Mouse (Mus musculus) spleen, adult 12 weeks (tissue): ENCODE results near the gene Olfr64.

Source experiments
- DNase-seq: peaks from one replicate; pipeline ENCODE4 v3.0.0; 2022; ENCODE audit warnings: low spot score

Gene Olfr64

GRCm38 (mm10) chr7:103894385-103894784, at the start of gene Olfr64:
TSS of gene Olfr64 (minus strand) at chr7:103894485.
- no peak for DNase-seq

DNA sequence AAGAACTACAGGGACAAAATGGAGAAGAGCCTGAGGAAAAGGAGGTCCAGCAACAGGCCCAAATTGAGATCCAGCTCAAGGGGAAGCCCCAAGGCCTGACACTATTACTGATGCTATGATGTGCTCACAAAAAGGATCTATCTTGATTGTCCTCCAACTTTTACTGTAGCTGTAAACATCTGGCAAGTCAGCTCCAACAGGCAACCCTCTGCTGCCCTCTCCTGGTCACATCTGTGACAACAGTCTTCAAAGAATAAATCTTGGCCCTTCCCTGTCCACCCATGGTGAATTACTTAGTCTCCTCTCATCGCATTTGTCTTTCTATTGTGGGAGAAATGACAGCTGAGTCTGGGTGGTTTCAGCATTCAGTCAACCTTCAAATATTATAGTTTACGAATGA, 48.4 kb upstream of the Olfr64 start:
- DNase-seq, result peak; percentile 50

- no peak for DNase-seq
These were observed 40.0 kb upstream of the Olfr64 start, which contains the start of gene Olfr632 for GRCm38 (mm10) chr7:103934264-103934663. TSS of gene Olfr632 (plus strand) at chr7:103934347.

GRCm38 (mm10) chr7:103928525-103928924, 34.2 kb upstream of the Olfr64 start, which contains the start of gene Olfr631:
TSS of gene Olfr631 (plus strand) at chr7:103928825.
- no peak for DNase-seq

- no peak for DNase-seq
These were observed 21.1 kb upstream of the Olfr64 start for GRCm38 (mm10) chr7:103915338-103915737.

GRCm38 (mm10) chr7:103912969-103913511, 18.8 kb upstream of the Olfr64 start:
- DNase-seq, result no peak

GRCm38 (mm10) chr7:103910047-103910446, 15.8 kb upstream of the Olfr64 start:
- DNase-seq, result peak; percentile 10

GRCm38 (mm10) chr7:103903187-103903586, 8.9 kb upstream of the Olfr64 start, which contains the start of gene Olfr65:
TSS of gene Olfr65 (plus strand) at chr7:103903487.
- DNase-seq, result no peak

- DNase-seq, result no peak
These were observed 8.1 kb downstream of the Olfr64 start, which contains the start of gene Olfr66 for GRCm38 (mm10) chr7:103886152-103886551. TSS of gene Olfr66 (minus strand) at chr7:103886252.

DNA sequence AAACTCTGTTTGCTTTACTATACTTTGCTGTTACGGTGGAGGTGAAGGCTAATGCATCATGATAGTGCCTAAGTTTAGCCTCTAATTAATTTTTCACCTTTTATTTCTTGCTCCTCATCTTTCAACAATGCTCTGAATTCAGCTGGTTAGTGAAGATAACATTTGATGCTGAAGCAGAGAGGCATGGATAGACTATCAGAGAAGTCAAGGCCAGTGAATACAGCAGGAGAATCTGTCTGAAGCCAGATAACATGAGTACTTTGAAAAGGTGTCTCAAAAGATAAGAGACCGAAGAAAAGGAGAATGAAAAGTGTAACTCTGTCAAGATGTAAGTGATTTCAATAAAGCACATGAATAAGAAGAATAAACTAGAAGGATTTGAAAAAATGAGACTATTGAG, 17.2 kb downstream of the Olfr64 start:
- DNase-seq, result no peak

DNA sequence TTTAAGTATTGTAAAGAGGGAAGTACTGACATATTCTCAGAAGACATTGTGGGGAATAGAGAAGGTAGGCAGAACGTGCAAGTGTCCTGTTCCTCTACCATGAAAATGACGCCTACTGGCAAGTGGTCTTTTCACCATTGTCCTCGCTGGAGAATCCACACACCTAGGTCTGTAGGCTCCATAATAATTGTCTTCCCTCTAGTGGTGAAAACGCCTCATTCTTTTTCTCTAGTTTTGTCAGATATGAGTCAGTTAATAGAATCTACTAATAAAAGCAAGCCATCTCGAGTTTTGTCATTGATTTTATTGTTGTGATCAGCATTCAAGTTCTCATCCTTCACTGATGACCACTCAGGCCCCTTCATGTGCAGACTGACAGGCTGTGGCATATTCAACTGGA, 19.8 kb downstream of the Olfr64 start:
- DNase-seq, result no peak

DNA sequence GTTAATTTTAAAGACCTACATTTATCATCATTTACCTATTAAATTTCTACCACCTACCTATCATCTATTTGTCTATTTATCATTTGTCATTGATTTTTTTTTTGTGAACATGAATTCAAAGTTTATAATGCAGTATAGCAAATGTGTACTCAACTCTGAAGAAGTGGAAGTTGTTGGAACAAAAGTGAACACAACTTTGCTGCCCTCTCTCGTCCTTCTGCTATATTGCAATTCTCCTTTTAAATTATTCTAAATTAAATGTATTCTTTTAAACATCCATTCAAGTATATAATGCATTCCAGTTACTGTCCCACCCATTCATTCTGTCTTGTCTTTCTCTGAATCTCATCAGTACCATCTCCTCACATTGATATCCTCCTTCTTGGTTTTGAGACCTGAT, 21.2 kb downstream of the Olfr64 start:
- DNase-seq, result no peak

GRCm38 (mm10) chr7:103870667-103871066, 23.6 kb downstream of the Olfr64 start:
- no peak for DNase-seq

DNA sequence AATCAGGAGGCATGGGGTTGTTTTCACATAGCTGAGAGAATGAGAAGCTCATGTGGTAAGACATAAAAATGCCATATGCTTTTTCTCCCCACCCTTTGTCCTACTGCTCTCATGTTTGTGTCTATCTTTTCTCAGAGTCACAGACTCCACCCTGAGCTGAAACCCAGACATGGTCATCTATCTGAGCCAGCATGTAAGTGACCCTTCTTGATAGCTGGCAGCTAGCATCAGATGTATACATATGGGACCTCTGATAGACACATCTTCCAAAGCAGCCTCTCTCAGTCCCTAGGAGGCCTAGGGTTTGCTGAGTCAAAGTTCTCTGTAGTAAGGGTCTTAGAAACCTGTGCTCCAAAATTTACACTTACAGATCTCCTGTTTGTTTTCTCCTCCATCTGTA, 28.6 kb downstream of the Olfr64 start:
- DNase-seq, result no peak

GRCm38 (mm10) chr7:103861531-103861930, 32.8 kb downstream of the Olfr64 start:
- no peak for DNase-seq

- no peak for DNase-seq
These were observed 33.4 kb downstream of the Olfr64 start for GRCm38 (mm10) chr7:103860855-103861254.

DNA sequence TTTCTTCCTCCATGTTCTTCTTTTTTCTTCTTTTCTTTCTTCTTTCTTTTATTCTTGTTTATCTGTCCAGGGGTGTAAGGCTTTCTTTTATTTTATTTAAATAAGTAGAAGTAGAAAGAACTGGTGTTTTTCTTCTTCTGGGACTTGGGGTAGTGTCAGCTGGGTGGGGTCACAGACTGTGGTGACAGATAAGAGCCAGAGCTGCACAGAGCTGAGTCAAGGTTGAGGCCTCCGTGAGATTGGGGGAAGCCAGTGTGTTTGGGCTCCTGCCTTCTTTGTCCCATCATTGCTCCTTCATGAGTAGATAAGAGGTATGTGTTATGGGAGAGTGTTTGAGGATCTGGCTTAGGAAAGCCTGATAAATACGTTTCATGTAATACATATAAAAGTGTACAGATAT, 35.2 kb downstream of the Olfr64 start:
- no peak for DNase-seq

- DNase-seq, result no peak
These were observed 39.6 kb downstream of the Olfr64 start for GRCm38 (mm10) chr7:103854669-103855068.

DNA sequence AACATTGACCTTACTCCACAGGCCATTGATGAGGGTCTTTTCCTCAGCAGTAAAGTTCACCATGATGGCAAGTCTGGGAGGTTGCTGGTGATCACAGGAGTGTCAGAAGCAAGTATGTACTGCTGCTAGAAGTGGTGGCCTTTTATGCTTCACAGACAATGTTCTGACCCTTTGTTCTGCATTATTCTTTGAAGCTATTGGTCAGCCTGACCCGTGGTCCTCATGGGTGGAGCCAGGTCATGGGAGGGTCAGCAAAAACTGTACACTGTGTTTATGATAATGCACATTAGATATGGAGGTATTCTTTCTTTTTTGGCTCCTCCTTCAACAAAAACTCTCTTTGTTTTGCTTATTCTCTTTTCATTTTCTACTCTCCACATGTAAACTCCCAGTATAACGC, 41.2 kb downstream of the Olfr64 start, which contains the start of gene Hbb-y:
TSS of gene Hbb-y (minus strand) at position 127 of the 400 bp plus-strand sequence.
- DNase-seq, result no peak

GRCm38 (mm10) chr7:103844525-103845325, 49.6 kb downstream of the Olfr64 start:
- no peak for DNase-seq

DNA sequence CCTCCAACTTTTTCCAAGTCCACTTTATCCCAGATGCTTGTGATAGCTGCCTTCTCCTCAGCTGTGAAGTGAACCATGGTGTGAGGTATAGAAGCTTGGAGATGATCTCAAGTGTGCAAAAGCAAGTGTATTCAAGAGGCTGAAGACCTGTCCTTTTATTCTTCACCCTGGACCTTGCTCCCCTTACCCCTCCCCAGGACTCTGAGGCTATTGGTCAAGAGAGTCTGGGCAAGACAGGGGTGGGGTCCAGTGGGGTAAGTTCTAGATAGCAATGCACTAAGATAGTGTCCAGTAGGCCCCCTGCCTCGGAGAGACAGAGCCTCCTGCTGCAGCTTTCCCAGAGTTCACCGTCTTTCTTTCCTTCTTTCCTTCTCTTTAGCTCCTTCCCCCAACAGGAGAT, 51.3 kb downstream of the Olfr64 start, which contains the start of gene Hbb-bh1:
TSS of gene Hbb-bh1 (minus strand) at position 131 of the 400 bp plus-strand sequence.
- no peak for DNase-seq

DNA sequence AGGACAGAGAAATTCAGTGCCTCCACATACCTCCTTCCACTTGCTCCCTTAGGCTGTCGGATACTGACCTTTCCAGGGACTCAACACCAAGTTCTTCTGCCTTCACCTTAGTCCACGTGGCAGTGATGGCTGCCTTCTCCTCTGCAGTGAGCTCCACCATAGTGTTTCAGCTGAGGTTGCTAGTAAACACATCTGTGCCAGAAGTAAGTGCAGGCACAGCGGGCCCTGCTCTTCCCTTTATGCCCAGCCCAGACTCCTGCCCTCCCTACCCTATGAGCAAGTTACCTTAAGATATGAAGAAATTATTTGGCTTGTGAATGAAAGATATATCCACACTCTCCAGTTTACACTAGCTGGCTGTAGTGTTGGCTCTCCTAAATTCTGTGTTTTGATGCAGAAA, 54.0 kb downstream of the Olfr64 start, which contains the start of gene Hbb-bh2:
TSS of gene Hbb-bh2 (minus strand) at position 253 of the 400 bp plus-strand sequence.
- DNase-seq, result no peak
